Mouse (Mus musculus): ENCODE results near the gene Magix. TPM values are rescaled to one million over a fixed set of nuclear protein-coding genes. Genes with fewer than 3 reads are reported as not detected.

Magix gene
- total and polyA plus RNA-seq, 2 experiments from 2014 or later: 0.29 TPM; not detected in 1

- Histone ChIP-seq H3K4me2 (ENCODE audit: low read depth, low read length) (no peak overlapping the region), H3K9me3 (ENCODE audit: low read length) (no peaks in the 10 kb centered on the region), H3K9ac (replicated peaks; ENCODE audit: low read length) (no peak overlapping the region), H3K27me3 (ENCODE audit: insufficient read depth, low read length) (no peaks in the 10 kb centered on the region), H3K36me3 (ENCODE audit: insufficient read depth, low read length) (no peaks in the 10 kb centered on the region), H3K27ac (no peak overlapping the region), H3K4me1 (ENCODE audit: insufficient read depth, low read length) (no peaks in the 10 kb centered on the region), H3K4me3 (ENCODE audit: low read length) (no peak overlapping the region)
- ATAC-seq: no peak
- WGBS: 66% methylated on average over 3 of the region's 3 CpGs
- TF ChIP-seq CTCF (IDR thresholded peaks at IDR 0.05; ENCODE audit: low read depth): no peak
- DNase-seq (ENCODE audit: low spot score): no peak
Measured at GRCm38 (mm10) chrX:7635101-7635500, 46.0 kb downstream of the Magix start.

- ATAC-seq: no peak
- Histone ChIP-seq H3K4me3 (ENCODE audit: low read length) (no peak overlapping the region), H3K27ac (no peak overlapping the region), H3K36me3 (ENCODE audit: insufficient read depth, low read length) (no peaks in the 10 kb centered on the region), H3K9ac (replicated peaks; ENCODE audit: low read length) (no peak overlapping the region), H3K4me1 (ENCODE audit: insufficient read depth, low read length) (no peaks in the 10 kb centered on the region), H3K9me3 (ENCODE audit: low read length) (no peaks in the 10 kb centered on the region), H3K27me3 (ENCODE audit: insufficient read depth, low read length) (no peaks in the 10 kb centered on the region), H3K4me2 (ENCODE audit: low read depth, low read length) (no peak overlapping the region)
- no peak for DNase-seq (ENCODE audit: low spot score)
- no peak for TF ChIP-seq CTCF (IDR thresholded peaks at IDR 0.05; ENCODE audit: low read depth)
- 87% methylated on average over 6 of the region's 6 CpGs for WGBS
Measured at GRCm38 (mm10) chrX:7632560-7632959, 48.5 kb downstream of the Magix start.

Other genes with a start within 250 kb of the Magix start
- gene Foxp3, start 107.6 kb downstream of the Magix start, total RNA-seq (2014; rRNA removed): not detected in 2 replicates
- gene Foxp3, start 107.6 kb downstream of the Magix start, polyA plus RNA-seq (2015; fragmentation: Nextera tagmentation; extraction: Ambion mirVana): 0.08 and 0.10 TPM in 2 replicates
- 19.7 and 23.3 TPM in 2 replicates for gene Ppp1r3f, start 107.0 kb downstream of the Magix start, total RNA-seq (2014; rRNA removed)
- 7.1 and 8.6 TPM in 2 replicates for gene Ppp1r3f, start 107.0 kb downstream of the Magix start, polyA plus RNA-seq (2015; fragmentation: Nextera tagmentation; extraction: Ambion mirVana)
- gene Ccdc22, start 75.7 kb downstream of the Magix start, total RNA-seq (2014; rRNA removed): 35.6 and 47.6 TPM in 2 replicates
- gene Ccdc22, start 75.7 kb downstream of the Magix start, polyA plus RNA-seq (2015; fragmentation: Nextera tagmentation; extraction: Ambion mirVana): 20.5 and 21.5 TPM in 2 replicates
- 0.10 TPM in 1 of 2 replicates, not detected in the other for gene Cacna1f, start 74.2 kb downstream of the Magix start, total RNA-seq (2014; rRNA removed)
- 0.11 and 0.33 TPM in 2 replicates for gene Cacna1f, start 74.2 kb downstream of the Magix start, polyA plus RNA-seq (2015; fragmentation: Nextera tagmentation; extraction: Ambion mirVana)
- gene Syp, start 42.8 kb downstream of the Magix start, total RNA-seq (2014; rRNA removed): 500 and 512 TPM in 2 replicates
- gene Syp, start 42.8 kb downstream of the Magix start, polyA plus RNA-seq (2015; fragmentation: Nextera tagmentation; extraction: Ambion mirVana): 320 and 325 TPM in 2 replicates
- 1.6 and 1.8 TPM in 2 replicates for gene Prickle3, start 24.0 kb downstream of the Magix start, total RNA-seq (2014; rRNA removed)
- 1.1 and 1.6 TPM in 2 replicates for gene Prickle3, start 24.0 kb downstream of the Magix start, polyA plus RNA-seq (2015; fragmentation: Nextera tagmentation; extraction: Ambion mirVana)
- 12.9 and 27.7 TPM in 2 replicates for gene Plp2, start 9.9 kb downstream of the Magix start, total RNA-seq (2014; rRNA removed)
- gene Plp2, start 9.9 kb downstream of the Magix start, polyA plus RNA-seq (2015; fragmentation: Nextera tagmentation; extraction: Ambion mirVana): 25.2 and 26.5 TPM in 2 replicates
- 11.0 and 12.0 TPM in 2 replicates for gene Gpkow, start 15.9 kb upstream of the Magix start, total RNA-seq (2014; rRNA removed)
- gene Gpkow, start 15.9 kb upstream of the Magix start, polyA plus RNA-seq (2015; fragmentation: Nextera tagmentation; extraction: Ambion mirVana): 38.4 and 38.8 TPM in 2 replicates
- 33.2 and 40.6 TPM in 2 replicates for gene Wdr45, start 33.1 kb upstream of the Magix start, total RNA-seq (2014; rRNA removed)
- gene Wdr45, start 33.1 kb upstream of the Magix start, polyA plus RNA-seq (2015; fragmentation: Nextera tagmentation; extraction: Ambion mirVana): 34.0 and 36.4 TPM in 2 replicates
- not detected in 2 replicates for gene Gm45208, start 41.0 kb upstream of the Magix start, total RNA-seq (2014; rRNA removed)
- gene Gm45208, start 41.0 kb upstream of the Magix start, polyA plus RNA-seq (2015; fragmentation: Nextera tagmentation; extraction: Ambion mirVana): 0.66 and 1.2 TPM in 2 replicates
- gene Praf2, start 47.2 kb upstream of the Magix start, total RNA-seq (2014; rRNA removed): 134 and 137 TPM in 2 replicates
- gene Praf2, start 47.2 kb upstream of the Magix start, polyA plus RNA-seq (2015; fragmentation: Nextera tagmentation; extraction: Ambion mirVana): 129 and 134 TPM in 2 replicates
- 183 and 387 TPM in 2 replicates for gene Ccdc120, start 69.7 kb upstream of the Magix start, total RNA-seq (2014; rRNA removed)
- gene Ccdc120, start 69.7 kb upstream of the Magix start, polyA plus RNA-seq (2015; fragmentation: Nextera tagmentation; extraction: Ambion mirVana): 47.6 and 53.3 TPM in 2 replicates
- 27.8 and 36.1 TPM in 2 replicates for gene Tfe3, start 81.3 kb upstream of the Magix start, total RNA-seq (2014; rRNA removed)
- gene Tfe3, start 81.3 kb upstream of the Magix start, polyA plus RNA-seq (2015; fragmentation: Nextera tagmentation; extraction: Ambion mirVana): 21.4 and 21.5 TPM in 2 replicates
- 23.4 and 28.3 TPM in 2 replicates for gene Gripap1, start 108.5 kb upstream of the Magix start, total RNA-seq (2014; rRNA removed)
- gene Gripap1, start 108.5 kb upstream of the Magix start, polyA plus RNA-seq (2015; fragmentation: Nextera tagmentation; extraction: Ambion mirVana): 61.1 and 62.8 TPM in 2 replicates
- 3.1 and 3.4 TPM in 2 replicates for gene Kcnd1, start 141.0 kb upstream of the Magix start, total RNA-seq (2014; rRNA removed)
- gene Kcnd1, start 141.0 kb upstream of the Magix start, polyA plus RNA-seq (2015; fragmentation: Nextera tagmentation; extraction: Ambion mirVana): 4.1 and 5.9 TPM in 2 replicates
- 64.9 and 75.8 TPM in 2 replicates for gene Otud5, start 160.1 kb upstream of the Magix start, total RNA-seq (2014; rRNA removed)
- 36.8 and 37.3 TPM in 2 replicates for gene Otud5, start 160.1 kb upstream of the Magix start, polyA plus RNA-seq (2015; fragmentation: Nextera tagmentation; extraction: Ambion mirVana)
- 13.9 and 18.3 TPM in 2 replicates for gene Pim2, start 197.0 kb upstream of the Magix start, total RNA-seq (2014; rRNA removed)
- 20.8 and 22.3 TPM in 2 replicates for gene Pim2, start 197.0 kb upstream of the Magix start, polyA plus RNA-seq (2015; fragmentation: Nextera tagmentation; extraction: Ambion mirVana)
- 38.0 and 61.0 TPM in 2 replicates for gene Slc35a2, start 202.8 kb upstream of the Magix start, total RNA-seq (2014; rRNA removed)
- gene Slc35a2, start 202.8 kb upstream of the Magix start, polyA plus RNA-seq (2015; fragmentation: Nextera tagmentation; extraction: Ambion mirVana): 43.7 and 46.2 TPM in 2 replicates
- gene Pqbp1, start 218.0 kb upstream of the Magix start, total RNA-seq (2014; rRNA removed): 83.8 and 100 TPM in 2 replicates
- gene Pqbp1, start 218.0 kb upstream of the Magix start, polyA plus RNA-seq (2015; fragmentation: Nextera tagmentation; extraction: Ambion mirVana): 200 and 201 TPM in 2 replicates
- 37.3 and 47.4 TPM in 2 replicates for gene Timm17b, start 218.1 kb upstream of the Magix start, total RNA-seq (2014; rRNA removed)
- gene Timm17b, start 218.1 kb upstream of the Magix start, polyA plus RNA-seq (2015; fragmentation: Nextera tagmentation; extraction: Ambion mirVana): 125 and 133 TPM in 2 replicates
- gene Gm10491, start 226.6 kb upstream of the Magix start, total RNA-seq (2014; rRNA removed): not detected in 2 replicates
- not detected in 2 replicates for gene Gm10491, start 226.6 kb upstream of the Magix start, polyA plus RNA-seq (2015; fragmentation: Nextera tagmentation; extraction: Ambion mirVana)
- gene Gm10490, start 228.3 kb upstream of the Magix start, total RNA-seq (2014; rRNA removed): not detected in 2 replicates
- gene Gm10490, start 228.3 kb upstream of the Magix start, polyA plus RNA-seq (2015; fragmentation: Nextera tagmentation; extraction: Ambion mirVana): not detected in 2 replicates
- 124 and 154 TPM in 2 replicates for gene Pcsk1n, start 238.6 kb upstream of the Magix start, total RNA-seq (2014; rRNA removed)
- gene Pcsk1n, start 238.6 kb upstream of the Magix start, polyA plus RNA-seq (2015; fragmentation: Nextera tagmentation; extraction: Ambion mirVana): 465 and 477 TPM in 2 replicates
- gene Eras, start 247.4 kb upstream of the Magix start, total RNA-seq (2014; rRNA removed): not detected in 2 replicates
- not detected in 2 replicates for gene Eras, start 247.4 kb upstream of the Magix start, polyA plus RNA-seq (2015; fragmentation: Nextera tagmentation; extraction: Ambion mirVana)

Data from hindbrain, postnatal 0 days (tissue).